Mouse (Mus musculus): ENCODE data around the gene Podn.

Podn gene

DNA sequence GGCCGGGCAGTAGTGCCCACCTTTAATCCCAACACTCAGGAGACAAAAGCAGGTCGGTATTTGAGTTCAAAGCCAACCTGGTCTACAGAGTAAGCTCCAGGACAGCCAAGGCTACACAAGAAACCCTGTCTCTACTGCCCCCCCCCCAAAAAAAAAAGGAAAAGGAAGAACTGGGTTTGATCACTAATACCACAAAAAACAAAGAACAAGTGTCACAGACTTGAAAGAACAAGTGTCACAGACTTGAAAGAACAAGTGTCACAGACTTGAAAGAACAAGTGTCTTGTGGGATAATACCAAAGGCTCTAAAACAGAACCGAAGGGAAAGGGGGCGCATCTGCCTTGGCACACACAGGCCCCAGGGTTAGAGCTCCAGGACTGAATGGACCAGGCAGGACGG lies 15.4 kb downstream of the Podn start:
- in situ Hi-C loops (cut with MboI; ENCODE audit: unreplicated experiment in 2 of 2): no loop called here

DNA sequence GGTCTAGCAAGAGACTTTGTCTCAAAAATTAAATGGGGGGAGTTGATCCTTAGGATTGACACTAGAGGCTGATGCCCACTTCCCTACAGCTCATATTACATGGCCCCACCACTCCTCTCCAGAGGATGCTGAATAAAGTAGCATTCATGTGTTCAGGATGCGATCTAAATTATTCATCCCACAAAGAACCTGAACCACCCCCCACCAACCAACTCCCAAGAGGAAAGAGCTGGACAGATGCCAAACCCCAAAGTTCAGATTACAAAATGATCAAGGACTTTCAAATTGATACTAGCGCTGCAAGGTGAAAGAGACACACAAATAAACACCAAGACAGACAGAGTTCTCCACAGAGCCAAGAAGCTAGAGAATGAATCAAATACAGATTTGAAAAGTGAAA lies 16.5 kb downstream of the Podn start:
- in situ Hi-C loops (cut with MboI; ENCODE audit: unreplicated experiment in 2 of 2): loop anchor here in 1 of 2 experiments (10.0 kb wide), 1 partner anchor 245 kb away; the partner anchor contains the start of gene Coa7

DNA sequence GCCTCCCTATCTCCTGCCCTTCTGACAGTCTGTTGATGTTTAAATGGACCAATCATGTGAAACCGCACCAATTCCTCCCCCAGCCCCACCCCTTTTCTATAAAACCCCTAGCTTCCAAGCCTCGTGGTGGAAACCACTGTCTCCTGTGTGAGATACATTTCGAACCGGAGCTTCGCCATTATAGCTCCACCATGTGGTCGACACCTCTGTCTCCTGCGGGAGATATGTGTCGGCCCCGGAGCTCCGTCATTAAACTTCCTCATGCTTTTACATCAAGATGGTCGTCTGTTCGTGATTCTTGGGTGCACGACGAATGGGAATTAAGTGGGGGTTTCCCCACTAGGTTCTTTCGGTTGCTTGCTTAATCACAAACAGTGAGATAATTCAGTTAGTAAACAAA lies 17.1 kb downstream of the Podn start:
- in situ Hi-C loops (cut with MboI; ENCODE audit: unreplicated experiment in 2 of 2): loop anchor here in 1 of 2 experiments (10.0 kb wide), 1 partner anchor 246 kb away; the partner anchor contains the start of gene Coa7

DNA sequence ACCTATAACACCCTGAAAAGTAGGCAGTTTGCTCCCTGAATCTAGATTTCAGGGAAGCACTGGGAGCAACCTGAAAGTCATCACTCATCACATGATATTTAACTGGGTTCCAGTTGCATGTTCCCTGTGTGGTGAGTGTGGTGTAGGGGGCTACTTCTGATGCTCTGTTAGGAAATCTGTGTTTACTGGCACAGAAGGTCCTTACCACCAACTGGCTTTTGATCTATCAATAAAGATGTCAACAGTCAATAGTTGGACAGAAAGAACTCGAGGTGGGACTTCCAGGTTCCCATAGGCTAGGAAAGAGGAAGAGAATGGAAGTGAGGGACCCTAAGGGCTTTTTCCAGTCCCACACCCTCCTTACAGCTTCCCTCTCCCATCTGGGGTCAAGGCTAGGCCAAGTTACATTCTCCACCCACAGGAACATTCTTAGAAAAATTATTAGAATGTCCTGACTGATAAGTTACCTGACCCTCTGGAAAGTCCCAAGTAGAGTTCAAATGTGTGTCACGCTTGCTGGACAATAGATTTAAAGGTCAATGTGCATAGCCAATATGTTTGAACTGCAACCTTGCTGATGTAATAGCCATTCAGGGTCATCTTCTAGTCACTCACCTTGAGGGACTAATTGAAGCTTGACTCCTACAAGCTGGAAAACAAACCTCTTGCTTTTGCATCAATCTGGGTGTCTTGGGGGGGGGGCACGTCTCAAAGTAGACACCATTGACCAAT lies 18.9 kb downstream of the Podn start:
- in situ Hi-C loops (cut with MboI; ENCODE audit: unreplicated experiment in 2 of 2): loop anchor here in 1 of 2 experiments (10.0 kb wide), 1 partner anchor 247 kb away; the partner anchor contains the start of gene Coa7

DNA sequence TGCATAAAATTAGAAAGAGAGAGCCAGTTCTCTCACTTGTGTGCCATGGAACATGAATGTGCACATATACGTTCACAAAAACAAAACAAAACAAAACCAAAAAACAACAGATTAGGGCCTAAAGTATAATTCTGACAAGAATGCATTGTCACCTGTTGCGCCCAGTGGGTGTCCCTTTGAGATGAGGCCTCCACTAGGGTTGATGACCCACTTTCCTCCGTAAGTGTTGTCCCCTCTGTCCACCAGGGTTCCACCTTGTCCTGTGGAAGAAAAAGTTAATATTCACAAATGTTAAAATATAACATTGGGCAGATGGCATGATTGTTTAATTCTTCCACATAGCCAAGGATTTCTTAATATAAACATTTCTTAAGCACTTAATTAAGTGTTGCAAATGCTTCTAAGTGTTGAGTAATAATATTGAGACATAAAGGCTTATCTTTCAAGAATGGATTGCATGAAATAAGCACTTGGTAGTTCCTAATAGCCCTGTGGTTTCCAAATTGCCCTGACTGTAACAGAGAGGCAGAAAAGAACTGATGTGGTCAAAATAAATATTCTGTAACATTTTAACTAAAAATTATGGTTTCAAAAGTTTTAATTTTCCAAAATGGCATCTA lies 21.9 kb downstream of the Podn start:
- in situ Hi-C loops (cut with MboI; ENCODE audit: unreplicated experiment in 2 of 2): loop anchor here in 1 of 2 experiments (10.0 kb wide), 1 partner anchor 250 kb away; the partner anchor contains the start of gene Coa7

DNA sequence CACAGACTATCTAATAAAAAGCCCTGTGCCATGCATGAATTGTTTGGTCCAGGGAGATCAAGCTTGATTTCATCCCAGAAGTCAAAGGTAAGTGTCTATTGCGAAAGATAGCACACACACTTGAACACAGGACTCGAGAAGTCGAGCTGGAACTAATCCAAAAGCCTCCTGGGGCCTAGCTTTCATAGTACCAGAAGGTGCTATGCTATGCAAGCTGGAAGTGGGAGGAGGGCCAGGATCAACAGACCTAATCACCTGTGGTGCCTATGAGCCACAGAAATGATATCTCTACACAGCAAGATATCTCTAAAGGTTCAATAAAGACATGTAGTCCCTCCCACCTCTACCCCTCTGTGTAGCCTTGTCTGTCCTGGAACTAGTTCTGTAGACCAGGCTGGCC lies 24.2 kb downstream of the Podn start:
- in situ Hi-C loops (cut with MboI; ENCODE audit: unreplicated experiment in 2 of 2): loop anchor here in 1 of 2 experiments (10.0 kb wide), 1 partner anchor 253 kb away; the partner anchor contains the start of gene Coa7

DNA sequence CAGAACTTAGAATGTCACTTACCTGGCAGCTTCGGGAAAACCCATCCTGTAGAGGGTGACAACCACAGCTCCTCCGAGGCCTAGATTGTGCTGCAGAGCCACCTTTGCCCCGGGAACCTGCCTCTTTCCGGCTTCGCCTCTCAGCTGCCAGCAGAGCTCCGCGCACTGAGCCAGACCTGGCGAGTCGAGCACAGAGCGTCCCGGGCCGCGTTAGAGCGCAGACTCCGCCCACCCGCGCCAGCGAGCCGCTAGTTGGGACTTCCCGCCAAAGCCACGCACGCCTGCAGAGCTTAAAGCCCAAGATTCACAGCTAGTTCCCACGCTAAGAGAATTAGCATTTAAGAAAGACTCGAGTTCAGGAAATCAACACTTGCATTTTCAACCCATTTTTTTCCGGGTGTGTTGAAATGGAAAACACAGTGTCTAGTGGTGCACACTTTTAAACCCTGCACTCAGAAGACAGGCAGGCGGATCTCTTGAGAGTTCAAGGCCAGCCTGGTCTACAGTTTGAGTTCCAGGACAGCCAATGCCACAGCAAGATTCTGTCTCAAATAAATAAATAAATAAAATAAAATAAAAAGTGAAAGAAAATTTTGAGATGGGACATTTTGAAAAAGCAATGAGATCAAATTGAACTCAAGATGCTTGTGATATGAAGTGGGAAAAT lies 24.9 kb downstream of the Podn start:
- in situ Hi-C loops (cut with MboI; ENCODE audit: unreplicated experiment in 2 of 2): loop anchor here in 1 of 2 experiments (10.0 kb wide), 1 partner anchor 253 kb away; the partner anchor contains the start of gene Coa7

DNA sequence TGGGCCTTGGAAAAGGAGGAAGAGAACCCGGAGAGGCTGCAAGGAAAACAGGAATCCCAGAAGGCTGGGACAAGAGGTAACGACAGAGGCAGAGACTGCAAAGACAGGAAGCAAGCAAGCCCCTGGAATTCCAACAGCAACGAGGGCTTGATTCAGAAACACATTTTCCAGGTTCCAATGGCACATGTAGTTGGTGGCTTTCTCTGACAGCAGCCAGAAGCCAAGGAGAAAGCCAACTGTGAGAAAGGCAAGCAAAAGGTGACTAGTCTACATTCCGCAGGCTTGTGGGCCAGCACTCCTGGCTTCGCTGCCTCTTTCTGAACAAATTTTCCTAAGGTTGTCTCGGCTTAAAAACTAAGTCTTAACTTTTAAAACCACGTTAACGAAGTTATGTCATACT lies 25.5 kb downstream of the Podn start:
- in situ Hi-C loops (cut with MboI; ENCODE audit: unreplicated experiment in 2 of 2): loop anchor here in 1 of 2 experiments (10.0 kb wide), 1 partner anchor 254 kb away; the partner anchor contains the start of gene Coa7

DNA sequence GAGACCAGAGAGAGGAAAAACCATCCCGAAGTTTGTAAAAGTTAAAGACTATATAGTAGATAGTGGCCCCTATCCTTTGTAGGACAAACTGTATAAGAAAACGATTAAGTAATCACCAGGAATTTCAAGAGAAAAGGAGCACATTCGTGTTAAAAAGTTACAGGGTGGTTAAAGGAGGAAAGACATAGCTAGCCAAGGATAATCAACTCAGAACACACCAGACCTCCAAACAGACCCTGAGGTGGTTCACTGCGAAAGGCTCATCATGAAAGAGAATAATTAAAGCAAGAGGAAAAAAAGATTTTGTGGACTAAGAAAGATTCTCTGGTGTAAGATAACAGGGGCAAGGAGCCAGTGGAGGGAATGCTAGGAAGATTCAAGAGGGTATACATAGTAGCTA lies 26.0 kb downstream of the Podn start:
- in situ Hi-C loops (cut with MboI; ENCODE audit: unreplicated experiment in 2 of 2): loop anchor here in 1 of 2 experiments (10.0 kb wide), 1 partner anchor 255 kb away; the partner anchor contains the start of gene Coa7

DNA sequence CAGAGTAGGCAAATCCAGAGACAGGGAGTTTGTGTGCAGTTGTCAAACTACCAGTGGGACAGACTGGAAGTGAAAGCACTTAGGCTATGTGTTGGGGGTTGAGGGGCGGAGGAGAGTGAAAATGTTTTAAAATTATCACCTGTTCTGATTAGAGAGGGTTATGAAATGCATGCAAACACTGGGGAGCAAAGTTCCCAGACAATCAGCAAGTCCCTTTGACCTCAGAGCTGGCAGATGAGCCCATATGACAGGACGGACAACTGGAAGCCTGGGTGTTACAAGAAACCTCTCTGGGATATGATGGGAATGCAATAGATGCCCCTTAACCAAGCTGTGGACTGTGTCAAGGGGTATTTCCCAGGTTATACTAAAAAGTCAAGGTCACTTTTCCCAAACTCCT lies 28.2 kb downstream of the Podn start:
- in situ Hi-C loops (cut with MboI; ENCODE audit: unreplicated experiment in 2 of 2): no loop called here

DNA sequence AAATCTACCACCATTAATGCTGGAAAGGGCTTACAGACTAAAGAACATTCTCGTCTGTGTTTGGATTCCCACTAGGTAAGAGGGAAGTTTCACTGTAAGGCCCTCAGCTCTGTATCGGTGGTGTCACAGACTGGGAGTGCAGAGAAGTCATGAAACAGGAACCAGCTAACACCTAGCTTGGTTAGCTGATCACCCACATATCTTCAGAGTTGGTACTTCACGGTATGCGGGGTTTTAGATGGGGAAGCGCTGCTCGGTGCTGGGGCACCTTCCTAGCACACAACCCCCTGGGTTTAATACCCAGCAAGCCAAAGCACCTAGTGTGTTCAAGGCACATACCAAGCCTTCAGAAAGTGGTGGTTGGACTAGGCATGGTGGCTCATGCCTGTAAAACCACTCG lies 29.0 kb downstream of the Podn start:
- in situ Hi-C loops (cut with MboI; ENCODE audit: unreplicated experiment in 2 of 2): no loop called here

DNA sequence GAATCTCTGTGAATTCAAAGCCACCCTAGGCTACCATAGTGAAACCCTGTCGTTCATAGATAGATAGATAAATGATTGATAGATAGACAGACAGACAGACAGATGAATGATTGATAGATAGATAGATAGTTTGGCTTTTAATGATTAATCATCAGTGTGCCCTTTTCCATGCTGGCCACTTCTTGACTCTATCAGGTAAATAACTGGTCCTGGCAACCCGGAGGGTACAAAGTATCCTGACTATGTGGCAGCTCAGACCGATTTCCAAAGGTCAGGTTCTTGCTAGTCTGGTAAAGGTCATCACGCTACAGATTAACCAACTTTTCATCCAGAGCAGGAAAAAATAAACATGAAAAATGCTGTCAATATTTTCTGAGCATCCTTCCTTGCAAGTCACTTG lies 29.7 kb downstream of the Podn start:
- in situ Hi-C loops (cut with MboI; ENCODE audit: unreplicated experiment in 2 of 2): no loop called here

DNA sequence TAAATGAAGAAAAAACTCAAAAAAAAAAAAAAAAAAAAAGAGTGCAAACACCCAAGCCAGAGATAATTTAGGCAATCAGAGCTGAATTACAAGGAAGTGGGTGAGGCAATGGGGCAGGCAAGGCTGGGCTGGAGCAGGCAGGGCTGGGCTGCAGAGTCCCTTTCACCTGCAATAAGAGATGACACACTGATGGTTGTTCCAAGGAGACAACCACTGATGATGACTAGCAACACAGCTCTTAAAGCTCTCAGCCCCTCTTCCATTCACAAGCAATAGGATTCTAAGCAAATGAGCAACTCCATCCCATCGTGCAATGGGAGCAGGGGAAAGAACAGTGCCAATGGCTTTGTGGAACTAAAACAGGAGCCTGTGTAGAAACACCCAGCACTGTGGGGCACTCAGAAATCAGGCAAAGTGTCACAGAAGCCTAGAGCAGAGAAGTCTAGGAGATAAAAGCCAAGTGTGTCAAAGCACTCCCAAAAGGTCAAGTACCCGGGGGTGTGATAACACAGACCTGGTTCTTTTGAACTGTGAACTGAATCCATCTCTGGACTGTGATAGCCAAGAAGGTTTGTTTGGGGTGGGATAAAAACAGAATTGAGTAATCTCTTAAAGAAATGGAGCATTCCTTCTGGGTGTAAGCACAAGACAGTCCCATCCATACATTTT lies 30.9 kb downstream of the Podn start:
- in situ Hi-C loops (cut with MboI; ENCODE audit: unreplicated experiment in 2 of 2): no loop called here

DNA sequence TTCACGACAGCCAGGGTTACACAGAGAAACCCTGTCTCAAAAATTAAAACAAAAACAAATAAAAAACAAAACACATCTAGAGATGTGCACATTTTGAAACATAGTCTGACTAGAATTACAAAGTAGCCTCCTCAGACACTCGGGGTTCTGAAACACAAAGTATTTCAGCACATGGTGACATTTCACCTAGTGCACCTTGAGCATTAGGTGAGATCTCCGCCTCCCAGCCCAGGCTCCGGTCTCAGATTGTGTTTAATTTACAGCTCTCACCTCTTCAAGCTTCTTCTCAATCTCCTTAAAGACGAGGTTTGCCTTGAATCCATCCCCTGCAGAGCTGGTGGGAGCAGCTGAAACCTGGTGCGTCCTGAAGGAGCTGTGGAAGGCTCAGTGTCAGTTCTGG lies 32.6 kb downstream of the Podn start:
- in situ Hi-C loops (cut with MboI; ENCODE audit: unreplicated experiment in 2 of 2): no loop called here

DNA sequence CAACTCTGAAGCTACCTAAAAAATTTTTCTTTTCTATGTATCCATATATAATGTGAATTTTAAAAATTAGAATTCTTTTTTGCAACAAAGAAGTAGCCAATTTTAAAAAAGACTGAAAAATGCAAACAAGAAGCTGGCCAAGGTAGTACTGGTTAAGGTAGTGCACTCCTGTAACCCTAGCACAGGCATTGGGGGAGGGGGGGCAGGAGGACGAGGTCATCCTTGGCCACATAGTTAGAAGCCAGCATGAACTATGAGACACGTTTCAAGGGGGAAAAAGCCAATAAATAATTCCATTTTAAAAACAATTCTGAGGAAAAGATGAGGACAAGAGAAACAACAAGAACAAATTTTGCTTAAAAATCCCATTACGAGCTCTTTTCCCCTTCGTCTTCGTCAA lies 33.7 kb downstream of the Podn start:
- in situ Hi-C loops (cut with MboI; ENCODE audit: unreplicated experiment in 2 of 2): no loop called here

DNA sequence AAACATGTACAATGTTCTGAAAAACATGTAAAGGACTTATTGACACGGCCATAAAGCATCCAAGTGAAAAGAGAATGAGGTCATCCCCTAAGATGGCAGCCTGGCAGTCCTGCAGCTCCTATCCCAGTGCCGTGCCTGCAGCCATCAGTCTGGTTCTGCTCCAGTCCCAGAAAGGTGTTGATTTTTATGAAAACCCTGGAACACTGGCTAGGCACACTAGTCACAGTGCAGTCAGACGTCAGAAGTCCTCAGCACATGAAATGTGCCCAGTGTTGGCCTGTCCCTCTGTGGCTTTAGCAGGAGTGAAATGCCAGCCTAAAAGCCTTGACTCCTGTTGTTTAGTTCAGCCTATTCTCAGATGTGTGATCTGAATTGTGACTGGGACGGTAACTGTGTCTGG lies 35.5 kb downstream of the Podn start:
- in situ Hi-C loops (cut with MboI; ENCODE audit: unreplicated experiment in 2 of 2): no loop called here

DNA sequence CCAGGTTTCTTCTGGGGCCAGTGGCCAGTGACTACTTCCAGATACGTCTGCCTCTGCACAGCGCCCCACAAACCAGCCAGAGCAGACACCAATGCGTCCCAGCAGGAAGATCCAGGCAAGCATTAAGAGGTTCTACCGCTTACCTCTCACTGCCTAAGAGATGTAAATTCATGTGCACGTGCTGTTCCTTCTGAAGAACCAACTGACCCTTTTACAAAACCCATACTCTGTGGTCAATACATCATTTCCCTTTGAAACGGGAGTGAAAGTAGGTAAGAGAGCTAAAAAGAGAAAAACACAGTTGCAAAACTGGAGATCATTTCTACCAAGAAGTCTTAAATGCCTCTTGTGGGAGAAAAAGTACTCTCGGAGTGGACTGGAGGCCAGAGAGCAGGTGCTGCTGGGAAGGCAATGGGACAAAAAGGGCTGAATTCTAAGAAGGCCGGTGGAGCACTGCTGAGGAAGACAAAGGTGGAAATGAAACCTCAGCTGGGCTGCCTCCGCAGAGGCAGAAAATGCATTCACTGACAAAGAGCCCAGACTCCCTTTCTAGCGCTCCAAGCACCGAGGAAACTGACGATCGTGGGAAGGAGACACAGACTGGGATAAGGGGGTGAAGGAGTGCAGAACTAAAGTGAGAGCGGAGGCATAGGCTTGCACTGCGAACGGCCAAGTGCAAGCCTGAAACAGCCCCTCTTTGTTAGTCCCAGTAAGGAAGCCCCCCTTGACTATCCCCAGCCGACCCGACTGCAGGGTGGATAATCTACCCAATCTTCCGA lies 36.5 kb downstream of the Podn start:
- in situ Hi-C loops (cut with MboI; ENCODE audit: unreplicated experiment in 2 of 2): no loop called here

DNA sequence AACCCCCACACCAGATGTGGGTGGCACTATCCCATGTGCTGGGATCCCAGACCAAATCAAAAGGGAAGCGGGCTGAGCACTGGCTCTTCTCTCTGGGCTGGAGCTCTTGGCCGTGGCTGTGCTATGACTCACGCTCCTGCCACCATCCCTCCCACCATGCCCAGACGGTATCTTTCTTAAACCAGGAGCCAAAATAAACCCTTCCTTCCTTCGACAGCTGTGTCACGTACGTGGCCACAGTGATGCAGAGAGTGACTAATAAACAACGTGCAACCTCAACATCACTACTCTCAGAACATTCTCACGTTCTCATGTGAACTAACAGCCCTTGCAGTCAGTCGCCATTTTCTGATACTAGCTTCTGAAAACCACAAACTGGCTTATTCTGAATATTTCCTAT lies 38.1 kb downstream of the Podn start:
- in situ Hi-C loops (cut with MboI; ENCODE audit: unreplicated experiment in 2 of 2): no loop called here

DNA sequence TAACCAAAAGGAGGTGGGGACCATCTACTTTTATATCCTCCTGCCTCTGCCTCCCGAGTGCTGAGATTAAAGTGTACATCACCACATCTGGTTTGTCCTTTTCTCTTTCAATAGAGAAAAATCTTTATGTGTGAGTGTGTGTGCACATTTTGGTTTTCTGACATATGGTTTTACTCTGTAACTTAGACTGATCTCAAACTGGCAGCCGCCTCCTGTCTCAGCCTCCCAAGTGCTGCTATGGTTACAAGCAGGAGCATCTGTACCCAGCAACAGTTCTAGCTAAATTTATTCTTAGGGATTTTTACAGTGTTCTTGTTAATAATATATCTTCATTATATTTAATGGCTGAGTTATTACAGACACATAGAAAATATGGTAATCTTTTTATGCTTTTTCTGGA lies 39.0 kb downstream of the Podn start:
- in situ Hi-C loops (cut with MboI; ENCODE audit: unreplicated experiment in 2 of 2): no loop called here

DNA sequence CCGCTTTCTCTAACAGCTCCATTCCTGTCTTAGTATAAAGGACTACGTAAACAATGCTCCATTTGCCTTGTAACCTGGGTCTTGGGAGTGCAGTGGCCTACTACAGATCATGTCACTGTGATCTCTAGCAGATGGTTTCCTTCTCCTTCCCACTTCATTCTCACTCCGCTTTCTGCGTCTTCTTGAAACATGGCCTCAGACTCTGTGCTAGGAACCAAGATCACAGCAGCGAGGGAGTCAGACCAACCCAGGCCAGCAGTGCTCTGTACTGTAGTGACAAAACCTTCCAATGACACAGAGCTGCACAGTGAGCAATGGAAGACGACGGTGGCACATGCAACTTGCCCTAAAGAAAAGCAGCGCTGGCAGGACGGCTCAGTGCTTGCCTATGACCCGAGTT lies 40.4 kb downstream of the Podn start:
- in situ Hi-C loops (cut with MboI; ENCODE audit: unreplicated experiment in 2 of 2): no loop called here

Data from v-Abl transformed pro-B cells (cell line).